Mouse (Mus musculus) hindbrain, embryonic 11.5 days (tissue): ENCODE data around the gene Meltf. TPM values are rescaled to one million over a fixed set of nuclear protein-coding genes. Genes with fewer than 3 reads are reported as not detected.
"Not testable (repeated sequence)": the region's sequence is repeated elsewhere in the genome, so short reads cannot be mapped to it uniquely, and the experiment has no call there.

ENCODE experiments used
- ATAC-seq: fragments of 200-750 bp; cut with Nextera tagmentation; 2 replicates; pipeline ENCODE4 v1.8.0; 2017; ENCODE audit warnings: mild to moderate bottlenecking, moderate TSS enrichment, moderate library complexity; ENCODE audit not compliant: low FRiP score
- DNase-seq: peaks from one replicate; pipeline ENCODE4 v3.0.0-alpha.2; 2015; ENCODE audit warnings: low spot score
- H3K27ac ChIP-seq: fragments of 300-500 bp; sonication (generic); 2 replicates; pipeline ENCODE4 v1.5.1; 2014; ENCODE audit warnings: mild to moderate bottlenecking, low read depth, low read length
- H3K27me3 ChIP-seq: fragments of 300-500 bp; sonication (generic); 2 replicates; pipeline ENCODE4 v1.6.1; 2014; ENCODE audit warnings: mild to moderate bottlenecking, low read length, moderate library complexity, mixed read lengths; ENCODE audit not compliant: control insufficient read depth, insufficient read depth
- H3K36me3 ChIP-seq: fragments of 300-500 bp; sonication (generic); 2 replicates; pipeline ENCODE4 v1.6.1; 2014; ENCODE audit warnings: mild to moderate bottlenecking, low read length, moderate library complexity, mixed read lengths; ENCODE audit not compliant: control insufficient read depth, insufficient read depth
- H3K4me1 ChIP-seq: fragments of 300-500 bp; sonication (generic); replicated peaks from 2 replicates; pipeline ENCODE4 v1.6.1; 2014; ENCODE audit warnings: low read length, mixed read lengths; ENCODE audit not compliant: control insufficient read depth, insufficient read depth
- H3K4me2 ChIP-seq: fragments of 300-500 bp; sonication (generic); replicated peaks from 2 replicates; pipeline ENCODE4 v1.6.1; 2014; ENCODE audit warnings: mild to moderate bottlenecking, low read depth, low read length
- H3K4me3 ChIP-seq: fragments of 300-500 bp; sonication (generic); 2 replicates; pipeline ENCODE4 v1.5.1; 2014; ENCODE audit warnings: low read depth, low read length
- H3K9ac ChIP-seq: fragments of 300-500 bp; sonication (generic); 2 replicates; pipeline ENCODE4 v1.6.1; 2014; ENCODE audit warnings: low read depth, low read length
- H3K9me3 ChIP-seq: fragments of 300-500 bp; sonication (generic); 2 replicates; pipeline ENCODE4 v1.6.1; 2016; ENCODE audit warnings: low read length; ENCODE audit not compliant: control insufficient read depth
- WGBS: fragments of 180-500 bp; shearing (Covaris S2); extraction: QIAGEN DNeasy Blood & Tissue Kit; methylation state at CpG from one replicate; pipeline ENCODE4 v1.1.7; 2014; 5-methylcytosine and 5-hydroxymethylcytosine counted together
- polyA plus RNA-seq: library from polyadenylated mRNA; unstranded; fragments of >200 nt; fragmentation: Nextera tagmentation; extraction: Ambion mirVana; gene quantifications from 2 replicates; pipeline ENCODE4 v1.2.1, GENCODE M21; 2014

Gene Meltf
- polyA plus RNA-seq, 1 experiment from 2014 or later: not detected

- WGBS: 85% methylated on average over 6 of the region's 6 CpGs
- ATAC-seq: not testable (repeated sequence)
Observed at GRCm38 (mm10) chr16:31945986-31946385, 67.4 kb downstream of the Meltf start.

GRCm38 (mm10) chr16:31947333-31947732 is 68.7 kb downstream of the Meltf start:
- Histone ChIP-seq H3K27ac (no peak overlapping the region), H3K9ac (peak overlapping the region; percentile 92), H3K27me3 (no peaks in the 10 kb centered on the region), H3K4me3 (peak overlapping the region; percentile 85), H3K9me3 (no peaks in the 10 kb centered on the region), H3K36me3 (no peaks in the 10 kb centered on the region), H3K4me1 (peaks cover 8% of the 10 kb centered on the region; the same call in 1 of the 2 replicates), H3K4me2 (peak overlapping the region; percentile 87)
- WGBS: 40% methylated on average over 8 of the region's 8 CpGs
- ATAC-seq (no peak), DNase-seq (peak; percentile 5)

More at GRCm38 (mm10) chr16:31945986-31946385, 67.4 kb downstream of the Meltf start:
- H3K9ac ChIP-seq, H3K4me3 ChIP-seq, H3K27me3 ChIP-seq, H3K4me2 ChIP-seq, H3K27ac ChIP-seq, DNase-seq, H3K4me1 ChIP-seq, H3K36me3 ChIP-seq, H3K9me3 ChIP-seq: not testable (repeated sequence)

GRCm38 (mm10) chr16:31947901-31948316 is 69.3 kb downstream of the Meltf start:
- Histone ChIP-seq H3K4me2 (peak overlapping the region; percentile 87), H3K27ac (peak overlapping the region; percentile 91), H3K9me3 (no peaks in the 10 kb centered on the region), H3K9ac (peak overlapping the region; percentile 92), H3K4me1 (peaks cover 8% of the 10 kb centered on the region; the same call in 1 of the 2 replicates), H3K4me3 (peak overlapping the region; percentile 85), H3K36me3 (no peaks in the 10 kb centered on the region), H3K27me3 (no peaks in the 10 kb centered on the region)
- DNase-seq (no peak), ATAC-seq (peak; percentile 83)
- under 1% methylated on average over 32 of the region's 38 CpGs for WGBS

- H3K9me3 ChIP-seq: no peaks in the 10 kb centered on the region
- under 1% methylated on average over 55 of the region's 55 CpGs for WGBS
- peak within 1 kb of the TSS; percentile 91 for H3K27ac ChIP-seq
- H3K4me2 ChIP-seq: peak within 1 kb of the TSS; percentile 87
- DNase-seq (peak; percentile 98), ATAC-seq (peak; percentile 91)
- H3K9ac ChIP-seq: peak within 1 kb of the TSS; percentile 92
- H3K4me1 ChIP-seq: peaks cover 8% of the 10 kb centered on the region; the same call in 1 of the 2 replicates
- H3K27me3 ChIP-seq: no peaks in the 10 kb centered on the region
- peak within 1 kb of the TSS; percentile 85 for H3K4me3 ChIP-seq
- no peaks in the 10 kb centered on the region for H3K36me3 ChIP-seq
Observed at GRCm38 (mm10) chr16:31948345-31948774, 69.8 kb downstream of the Meltf start, which contains the start of the genes 0610012G03Rik and Ncbp2. 0610012G03Rik (minus strand) TSS chr16:31948494. Ncbp2 (plus strand) TSS chr16:31948513.

Other genes with a start within 250 kb of the Meltf start
- 20.6 and 26.4 TPM in 2 replicates for gene Dlg1, start 215.4 kb upstream of the Meltf start, polyA plus RNA-seq
- gene Pigz, start 55.0 kb downstream of the Meltf start, polyA plus RNA-seq: 1.2 and 1.5 TPM in 2 replicates
- 86.2 and 88.5 TPM in 2 replicates for gene 0610012G03Rik, start 69.7 kb downstream of the Meltf start, polyA plus RNA-seq
- 148 and 160 TPM in 2 replicates for gene Ncbp2, start 69.7 kb downstream of the Meltf start, polyA plus RNA-seq
- gene Senp5, start 124.5 kb downstream of the Meltf start, polyA plus RNA-seq: 12.2 and 18.3 TPM in 2 replicates
- gene Pak2, start 200.5 kb downstream of the Meltf start, polyA plus RNA-seq: 46.4 and 48.0 TPM in 2 replicates
- 147 and 150 TPM in 2 replicates for gene Pigx, start 220.9 kb downstream of the Meltf start, polyA plus RNA-seq
- 47.5 and 47.7 TPM in 2 replicates for gene Cep19, start 221.0 kb downstream of the Meltf start, polyA plus RNA-seq